Mouse (Mus musculus): ENCODE measurements around the gene Mettl24. TPM values are rescaled to one million over a fixed set of nuclear protein-coding genes. Genes with fewer than 3 reads are reported as not detected.

The Mettl24 gene
- polyA plus RNA-seq, 1 experiment, result not detected

GRCm38 (mm10) chr10:40648776-40649175 is 34.3 kb upstream of the Mettl24 start:
- TF ChIP-seq GATA1 (IDR thresholded peaks at IDR 0.05; ENCODE audit: borderline replicate concordance, low read length) (no peak), FLI1 (IDR thresholded peaks at IDR 0.05; ENCODE audit: low read length) (no peak)
- H3K4me1 ChIP-seq, result no peaks in the 10 kb centered on the region
- no peaks in the 10 kb centered on the region for H3K36me3 ChIP-seq (replicated peaks; ENCODE audit: low read length)
- peaks cover 5% of the 10 kb centered on the region; the same call in 1 of the 2 replicates for H3K9me3 ChIP-seq
- peaks cover 10% of the 10 kb centered on the region for H3K27me3 ChIP-seq (replicated peaks)
- no peak overlapping the region for H3K4me3 ChIP-seq (replicated peaks)

GRCm38 (mm10) chr10:40649634-40650033 is 33.4 kb upstream of the Mettl24 start:
- H3K4me3 ChIP-seq (replicated peaks), result no peak overlapping the region
- TF ChIP-seq FLI1 (IDR thresholded peaks at IDR 0.05; ENCODE audit: low read length), result no peak

GRCm38 (mm10) chr10:40651676-40652075 is 31.4 kb upstream of the Mettl24 start:
- no peaks in the 10 kb centered on the region for H3K4me1 ChIP-seq
- no peak for TF ChIP-seq FLI1 (IDR thresholded peaks at IDR 0.05; ENCODE audit: low read length)
- no peak for TF ChIP-seq GATA1 (IDR thresholded peaks at IDR 0.05; ENCODE audit: borderline replicate concordance, low read length)

More at GRCm38 (mm10) chr10:40649634-40650033, 33.4 kb upstream of the Mettl24 start:
- Histone ChIP-seq H3K36me3 (replicated peaks; ENCODE audit: low read length) (no peaks in the 10 kb centered on the region), H3K4me1 (no peaks in the 10 kb centered on the region), H3K9me3 (peaks cover 5% of the 10 kb centered on the region; the same call in 1 of the 2 replicates), H3K27me3 (replicated peaks) (peaks cover 10% of the 10 kb centered on the region)

GRCm38 (mm10) chr10:40665270-40665669 is 17.8 kb upstream of the Mettl24 start:
- TF ChIP-seq GATA1 (IDR thresholded peaks at IDR 0.05; ENCODE audit: borderline replicate concordance, low read length) (no peak), FLI1 (IDR thresholded peaks at IDR 0.05; ENCODE audit: low read length) (no peak)

More at GRCm38 (mm10) chr10:40651676-40652075, 31.4 kb upstream of the Mettl24 start:
- no peaks in the 10 kb centered on the region for H3K9me3 ChIP-seq
- H3K27me3 ChIP-seq (replicated peaks), result peaks cover 10% of the 10 kb centered on the region
- no peak overlapping the region for H3K4me3 ChIP-seq (replicated peaks)
- no peaks in the 10 kb centered on the region for H3K36me3 ChIP-seq (replicated peaks; ENCODE audit: low read length)

GRCm38 (mm10) chr10:40666943-40667342 is 16.1 kb upstream of the Mettl24 start:
- TF ChIP-seq GATA1 (IDR thresholded peaks at IDR 0.05; ENCODE audit: borderline replicate concordance, low read length), result no peak
- no peak for TF ChIP-seq FLI1 (IDR thresholded peaks at IDR 0.05; ENCODE audit: low read length)
- H3K4me3 ChIP-seq (replicated peaks), result no peak overlapping the region

More at GRCm38 (mm10) chr10:40665270-40665669, 17.8 kb upstream of the Mettl24 start:
- H3K4me3 ChIP-seq (replicated peaks), result no peak overlapping the region
- H3K4me1 ChIP-seq, result no peaks in the 10 kb centered on the region
- peaks cover 22% of the 10 kb centered on the region for H3K9me3 ChIP-seq
- H3K27me3 ChIP-seq (replicated peaks), result no peaks in the 10 kb centered on the region
- H3K36me3 ChIP-seq (replicated peaks; ENCODE audit: low read length), result no peaks in the 10 kb centered on the region

GRCm38 (mm10) chr10:40668640-40669039 is 14.4 kb upstream of the Mettl24 start:
- peaks cover 12% of the 10 kb centered on the region for H3K9me3 ChIP-seq
- TF ChIP-seq FLI1 (IDR thresholded peaks at IDR 0.05; ENCODE audit: low read length) (no peak), GATA1 (IDR thresholded peaks at IDR 0.05; ENCODE audit: borderline replicate concordance, low read length) (no peak)
- H3K27me3 ChIP-seq (replicated peaks), result no peaks in the 10 kb centered on the region
- no peak overlapping the region for H3K4me3 ChIP-seq (replicated peaks)
- H3K36me3 ChIP-seq (replicated peaks; ENCODE audit: low read length), result no peaks in the 10 kb centered on the region
- no peaks in the 10 kb centered on the region for H3K4me1 ChIP-seq

More at GRCm38 (mm10) chr10:40666943-40667342, 16.1 kb upstream of the Mettl24 start:
- Histone ChIP-seq H3K4me1 (no peaks in the 10 kb centered on the region), H3K9me3 (peaks cover 12% of the 10 kb centered on the region), H3K36me3 (replicated peaks; ENCODE audit: low read length) (no peaks in the 10 kb centered on the region), H3K27me3 (replicated peaks) (no peaks in the 10 kb centered on the region)

- H3K27me3 ChIP-seq (replicated peaks), result peaks cover 4% of the 10 kb centered on the region
- H3K4me1 ChIP-seq, result no peaks in the 10 kb centered on the region
- TF ChIP-seq FLI1 (IDR thresholded peaks at IDR 0.05; ENCODE audit: low read length), result no peak
- TF ChIP-seq GATA1 (IDR thresholded peaks at IDR 0.05; ENCODE audit: borderline replicate concordance, low read length), result no peak
- H3K9me3 ChIP-seq, result no peaks in the 10 kb centered on the region
- H3K4me3 ChIP-seq (replicated peaks), result no peak overlapping the region
- no peaks in the 10 kb centered on the region for H3K36me3 ChIP-seq (replicated peaks; ENCODE audit: low read length)
Measured at GRCm38 (mm10) chr10:40672587-40673296, 10.3 kb upstream of the Mettl24 start.

- no peak for TF ChIP-seq GATA1 (IDR thresholded peaks at IDR 0.05; ENCODE audit: borderline replicate concordance, low read length)
- no peak for TF ChIP-seq FLI1 (IDR thresholded peaks at IDR 0.05; ENCODE audit: low read length)
Measured at GRCm38 (mm10) chr10:40673297-40673665, 9.8 kb upstream of the Mettl24 start.

GRCm38 (mm10) chr10:40674151-40674550 is 8.9 kb upstream of the Mettl24 start:
- Histone ChIP-seq H3K4me1 (no peaks in the 10 kb centered on the region), H3K36me3 (replicated peaks; ENCODE audit: low read length) (no peaks in the 10 kb centered on the region), H3K27me3 (replicated peaks) (peaks cover 4% of the 10 kb centered on the region), H3K9me3 (no peaks in the 10 kb centered on the region), H3K4me3 (replicated peaks) (no peak overlapping the region)
- no peak for TF ChIP-seq GATA1 (IDR thresholded peaks at IDR 0.05; ENCODE audit: borderline replicate concordance, low read length)
- TF ChIP-seq FLI1 (IDR thresholded peaks at IDR 0.05; ENCODE audit: low read length), result no peak

More at GRCm38 (mm10) chr10:40673297-40673665, 9.8 kb upstream of the Mettl24 start:
- H3K4me3 ChIP-seq (replicated peaks), result no peak overlapping the region
- H3K27me3 ChIP-seq (replicated peaks), result peaks cover 4% of the 10 kb centered on the region
- H3K4me1 ChIP-seq, result no peaks in the 10 kb centered on the region
- no peaks in the 10 kb centered on the region for H3K36me3 ChIP-seq (replicated peaks; ENCODE audit: low read length)
- no peaks in the 10 kb centered on the region for H3K9me3 ChIP-seq

GRCm38 (mm10) chr10:40675921-40676320 is 7.2 kb upstream of the Mettl24 start:
- Histone ChIP-seq H3K4me3 (replicated peaks) (no peak overlapping the region), H3K9me3 (no peaks in the 10 kb centered on the region), H3K36me3 (replicated peaks; ENCODE audit: low read length) (no peaks in the 10 kb centered on the region), H3K4me1 (no peaks in the 10 kb centered on the region), H3K27me3 (replicated peaks) (peaks cover 7% of the 10 kb centered on the region)
- no peak for TF ChIP-seq FLI1 (IDR thresholded peaks at IDR 0.05; ENCODE audit: low read length)
- no peak for TF ChIP-seq GATA1 (IDR thresholded peaks at IDR 0.05; ENCODE audit: borderline replicate concordance, low read length)
